Mouse (Mus musculus) lung, adult 2 months (tissue): ENCODE measurements around the gene Stk11.

ENCODE experiments used
- CTCF ChIP-seq: fragments of 200-500 bp; IDR thresholded peaks from 2 replicates; pipeline ENCODE4 v1.5.1; 2011; ENCODE audit warnings: mild to moderate bottlenecking, low read length, control low read depth; ENCODE audit not compliant: insufficient read depth
- POLR2A ChIP-seq: fragments of 200-500 bp; IDR thresholded peaks from 2 replicates; pipeline ENCODE4 v1.6.1; 2011; ENCODE audit warnings: low read depth, mild to moderate bottlenecking, control low read depth, low read length, borderline replicate concordance; ENCODE audit errors: extremely low read depth

GRCm38 (mm10) chr10:80163721-80164120, 48.1 kb downstream of the Stk11 start:
- TF ChIP-seq CTCF (no peak), POLR2A (no peak)
